Mouse (Mus musculus) telencephalon, adult 2 months (tissue): ENCODE results near the gene Endov.

ENCODE experiments used
- DNase-seq: peaks from one replicate; pipeline ENCODE4 v3.0.0-alpha.2; 2011; ENCODE audit warnings: low read depth, low spot score

Gene Endov

DNA sequence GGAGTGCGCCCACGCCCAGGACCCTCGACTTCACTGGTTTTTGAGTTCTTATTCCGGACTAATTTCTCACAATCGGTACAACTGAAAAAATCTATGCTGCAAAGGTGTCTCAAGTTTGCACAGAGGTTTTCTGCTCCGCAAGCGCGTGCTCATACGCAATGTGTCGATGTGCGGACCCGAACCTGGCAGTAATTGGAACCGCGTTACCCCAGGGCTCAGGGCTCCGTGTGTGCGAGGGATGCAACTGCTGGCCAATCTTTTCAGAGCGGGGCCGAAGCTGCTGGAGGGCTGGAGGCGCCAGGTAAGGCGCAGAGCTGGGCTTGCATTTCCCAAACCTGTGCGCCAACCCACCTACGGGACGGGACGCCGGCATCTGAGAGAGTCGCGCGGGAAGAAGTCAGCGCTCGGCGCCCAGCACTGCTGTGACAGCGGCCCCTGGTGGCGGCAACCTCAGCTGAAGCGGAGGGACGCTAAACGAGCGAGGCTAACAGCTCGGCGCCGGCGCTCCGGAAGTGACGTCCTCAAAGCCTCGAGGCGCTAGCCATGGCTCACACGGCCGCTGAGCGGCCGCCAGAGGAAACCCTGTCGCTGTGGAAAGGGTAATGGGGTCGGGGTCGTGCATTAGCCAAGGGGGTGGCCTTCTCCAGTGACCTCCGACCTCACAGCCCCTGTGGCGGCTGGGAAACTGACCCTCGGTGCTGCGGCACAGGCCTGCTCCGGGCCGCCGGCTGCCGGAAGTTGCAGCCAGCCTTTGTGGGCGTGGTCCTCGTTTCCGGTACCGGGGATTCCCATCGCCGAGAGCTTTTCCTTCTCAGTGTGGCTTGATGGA, at the start of gene Endov:
Gene Endov (plus strand): TSS at position 487 of the 829 bp plus-strand sequence.
- DNase-seq: peak; percentile 97

DNA sequence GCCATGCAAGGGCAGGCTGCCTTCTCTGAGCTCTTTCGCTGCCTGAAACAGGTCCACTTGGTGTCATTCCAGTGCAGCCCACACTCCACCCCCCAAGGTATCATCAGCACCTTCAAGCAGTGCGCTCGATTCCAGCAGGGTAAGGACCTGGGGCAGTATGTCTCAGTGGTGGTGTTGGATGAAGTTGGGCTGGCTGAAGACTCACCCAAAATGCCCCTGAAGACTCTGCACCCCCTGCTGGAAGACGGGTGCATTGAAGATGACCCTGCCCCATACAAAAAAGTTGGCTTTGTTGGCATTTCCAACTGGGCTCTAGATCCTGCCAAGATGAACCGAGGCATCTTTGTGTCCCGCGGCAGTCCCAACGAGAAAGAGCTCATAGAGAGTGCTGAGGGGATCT, 48.9 kb upstream of the Endov start:
- no peak for DNase-seq

DNA sequence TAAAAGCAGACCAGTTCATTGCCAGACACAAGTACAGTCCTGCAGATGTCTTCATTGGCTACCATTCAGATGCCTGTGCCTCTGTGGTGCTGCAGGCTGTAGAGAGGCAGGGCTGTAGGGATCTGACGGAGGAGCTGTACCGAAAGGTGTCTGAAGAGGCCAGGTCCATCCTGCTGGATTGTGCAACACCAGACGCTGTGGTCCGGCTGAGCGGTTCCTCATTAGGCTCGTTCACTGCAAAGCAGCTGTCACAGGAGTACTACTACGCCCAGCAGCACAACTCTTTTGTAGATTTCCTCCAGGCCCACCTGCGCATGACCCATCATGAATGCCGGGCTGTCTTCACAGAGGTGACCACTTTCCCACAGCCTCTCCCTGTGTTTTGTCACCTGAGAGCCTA, 47.7 kb upstream of the Endov start:
- no peak for DNase-seq

DNA sequence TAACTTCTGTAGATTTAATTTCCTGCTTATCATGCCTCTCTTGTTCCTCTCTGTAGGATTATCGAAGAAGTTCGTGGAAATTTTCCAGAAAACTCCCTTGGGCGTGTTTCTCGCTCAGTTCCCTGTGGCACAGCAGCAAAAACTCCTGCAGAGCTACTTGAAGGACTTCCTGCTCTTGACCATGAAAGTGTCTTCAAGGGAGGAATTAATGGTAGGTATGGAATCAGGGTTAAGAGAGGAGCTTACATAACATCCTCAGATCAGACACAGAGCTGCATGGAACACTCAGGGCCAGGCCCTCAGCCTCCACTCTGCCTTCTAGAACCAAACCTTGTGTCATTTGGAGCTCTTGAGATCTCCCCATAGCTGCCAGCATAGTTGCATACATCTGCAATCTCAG, 35.0 kb upstream of the Endov start:
- DNase-seq: no peak

DNA sequence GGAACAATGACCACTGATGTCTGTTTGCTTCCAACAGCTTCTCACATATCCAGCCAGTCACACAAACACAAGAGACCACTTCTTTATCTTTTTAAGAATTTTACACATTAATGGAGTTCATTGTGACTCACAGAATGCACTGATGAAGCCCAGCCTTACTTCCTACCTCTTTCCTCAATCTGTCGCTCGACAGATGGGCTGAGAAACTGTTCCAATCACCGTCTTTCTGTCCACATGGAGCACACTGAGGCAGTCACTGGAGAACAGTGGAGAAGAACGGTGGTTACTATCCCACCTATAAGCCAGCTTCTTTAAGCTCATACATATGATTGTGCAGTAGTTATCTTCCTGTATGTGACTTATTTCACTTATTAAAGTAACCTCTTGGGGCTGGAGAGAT, 13.3 kb upstream of the Endov start:
- no peak for DNase-seq

DNA sequence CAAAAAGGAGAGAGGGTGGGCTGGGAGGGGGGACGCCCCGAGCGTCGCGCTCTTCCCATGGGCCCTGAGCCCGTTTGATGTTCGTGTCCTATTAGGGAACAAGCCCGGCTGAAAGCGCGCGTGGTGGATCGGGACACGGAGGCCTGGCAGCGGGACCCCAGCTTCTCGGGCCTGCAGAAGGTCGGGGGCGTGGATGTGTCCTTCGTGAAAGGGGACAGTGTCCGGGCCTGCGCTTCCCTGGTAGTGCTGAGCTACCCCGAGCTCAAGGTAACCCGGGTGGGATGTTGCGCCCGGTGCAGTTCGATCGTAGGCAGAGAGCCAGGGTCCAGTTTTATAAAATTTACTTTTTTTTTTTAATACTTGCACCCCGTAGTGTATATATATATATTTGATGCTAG, 542 bp downstream of the Endov start:
- no peak for DNase-seq

DNA sequence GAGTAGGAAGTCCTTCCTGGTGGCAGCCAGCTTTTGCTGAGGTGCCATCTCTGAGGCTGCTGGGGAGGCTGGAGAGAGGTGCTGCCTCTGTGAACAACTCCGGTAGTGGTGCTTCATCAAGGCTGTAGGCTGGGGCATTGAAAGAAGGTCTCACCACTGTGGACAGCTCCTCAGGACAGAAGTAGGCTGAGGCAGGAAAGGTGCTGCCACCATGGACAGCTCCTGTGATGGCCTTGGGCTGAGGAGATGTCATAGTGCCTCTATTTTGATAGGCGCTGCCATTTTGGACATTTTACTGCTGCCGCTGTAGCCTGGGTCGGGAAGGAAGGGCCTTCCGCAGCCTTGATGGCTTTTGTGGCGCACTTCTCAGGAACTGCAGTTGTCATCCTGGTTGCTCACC, 1.7 kb downstream of the Endov start:
- DNase-seq: no peak

DNA sequence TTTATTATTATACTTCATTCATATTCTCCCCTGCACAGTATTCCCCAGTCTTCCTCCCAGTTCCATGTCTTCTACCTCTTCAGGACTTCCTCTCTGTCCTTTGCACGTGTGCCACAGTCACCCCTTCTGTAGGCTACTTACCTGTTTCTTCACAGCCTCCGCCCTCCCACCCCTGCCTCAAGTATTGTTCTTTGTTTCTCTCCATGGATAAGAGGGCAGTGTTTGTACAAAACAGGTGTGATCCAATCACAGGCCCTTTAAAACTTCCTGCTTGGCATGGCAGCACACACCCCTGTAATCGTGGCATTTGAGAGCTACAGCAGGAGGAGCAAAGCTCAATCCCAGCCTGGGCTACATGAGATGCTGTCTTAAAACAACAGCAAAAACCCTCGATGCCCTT, 2.4 kb downstream of the Endov start:
- DNase-seq: no peak

DNA sequence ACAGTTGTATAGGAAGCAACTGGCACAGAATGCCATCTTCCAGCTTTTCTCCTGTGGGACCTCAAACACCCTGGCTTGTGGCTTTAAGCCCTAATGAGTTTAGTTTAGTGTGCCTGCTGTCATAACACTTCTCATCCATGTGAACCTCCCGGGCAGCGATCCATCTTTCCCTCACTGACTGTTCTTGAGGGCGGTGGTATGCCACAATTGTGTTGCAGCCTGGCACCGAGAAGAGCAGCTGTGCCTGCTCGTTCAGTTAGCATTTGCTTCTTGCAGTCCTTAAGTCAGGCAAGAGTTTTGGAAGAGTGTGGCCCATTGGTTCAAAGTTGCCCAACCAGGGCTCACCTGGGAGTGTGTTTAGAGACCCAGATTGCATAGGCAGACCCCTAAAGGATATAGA, 5.0 kb downstream of the Endov start:
- no peak for DNase-seq

DNA sequence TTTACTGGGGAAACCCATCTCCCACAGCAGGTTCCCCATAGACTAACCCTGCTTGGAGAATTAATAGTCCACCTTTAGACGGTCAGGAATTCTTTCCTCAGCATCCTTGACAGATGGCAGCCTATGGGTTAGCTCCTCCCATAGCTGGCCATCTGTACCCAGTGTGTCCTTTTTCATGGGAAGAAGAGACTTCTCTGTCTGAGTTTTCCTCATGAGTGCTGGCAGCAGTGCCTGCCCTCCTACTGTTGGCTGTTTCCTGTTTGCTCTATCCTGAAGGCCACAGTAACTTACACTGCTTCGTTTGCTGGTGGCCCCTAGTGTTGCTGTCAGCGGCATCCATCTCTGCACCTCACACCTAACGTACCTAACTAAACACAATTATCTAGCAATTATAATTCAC, 6.3 kb downstream of the Endov start:
- no peak for DNase-seq

DNA sequence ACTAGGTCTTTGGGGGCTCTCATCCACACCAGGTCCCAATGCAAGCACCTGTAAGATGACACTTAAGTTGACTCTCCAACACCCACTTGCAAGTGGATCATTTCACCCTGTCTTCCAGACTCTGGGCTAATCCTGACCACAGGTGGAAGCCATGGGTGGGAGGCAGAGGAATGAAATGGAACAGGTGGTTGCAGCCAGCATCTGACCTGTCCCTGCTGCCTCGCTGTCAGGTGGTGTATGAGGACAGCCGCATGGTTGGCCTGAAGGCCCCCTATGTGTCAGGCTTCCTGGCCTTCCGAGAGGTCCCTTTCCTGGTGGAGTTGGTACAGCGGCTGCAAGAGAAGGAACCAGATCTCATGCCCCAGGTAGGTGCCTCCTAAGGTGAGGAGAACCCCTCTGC, 8.2 kb downstream of the Endov start:
- DNase-seq: no peak

DNA sequence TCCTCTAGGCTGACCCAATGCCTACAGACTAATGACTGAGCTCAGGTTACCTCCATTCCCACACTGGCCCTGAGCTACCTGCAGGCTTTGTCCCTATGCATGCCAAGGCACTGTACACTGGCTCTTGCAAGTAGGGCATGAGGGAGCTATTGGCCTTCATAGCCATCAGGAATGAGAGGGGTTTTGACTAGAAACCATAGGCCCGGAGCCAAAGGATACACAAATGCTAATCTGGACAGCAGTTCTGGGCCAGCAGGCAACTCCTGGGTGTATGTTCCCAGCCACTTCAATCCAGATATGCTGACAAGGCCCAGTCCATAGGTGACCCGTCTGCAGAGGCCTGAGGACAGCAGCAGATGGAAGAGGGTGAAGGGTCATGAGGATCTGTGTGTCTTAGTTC, 8.9 kb downstream of the Endov start:
- DNase-seq: no peak

DNA sequence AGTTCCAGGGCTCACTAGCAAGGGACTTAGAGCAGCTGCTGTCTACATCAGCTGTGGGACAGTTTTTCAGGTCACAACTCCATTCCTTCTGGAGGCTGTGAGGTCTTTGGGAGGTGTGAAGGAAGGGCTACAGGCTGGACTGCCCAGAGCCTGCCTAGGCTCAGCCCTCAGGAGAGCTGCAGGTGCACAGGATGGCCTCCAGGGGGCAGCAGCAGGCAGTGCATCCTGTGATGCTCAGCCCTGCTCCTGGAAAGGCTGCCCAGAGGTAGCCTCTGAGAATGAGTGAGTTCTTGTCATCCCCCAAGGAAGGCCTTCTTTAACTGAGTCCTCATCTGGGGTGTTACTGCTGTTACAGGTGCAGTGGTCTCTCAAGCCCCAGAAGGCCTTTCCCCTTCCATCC, 12.5 kb downstream of the Endov start:
- DNase-seq: no peak

DNA sequence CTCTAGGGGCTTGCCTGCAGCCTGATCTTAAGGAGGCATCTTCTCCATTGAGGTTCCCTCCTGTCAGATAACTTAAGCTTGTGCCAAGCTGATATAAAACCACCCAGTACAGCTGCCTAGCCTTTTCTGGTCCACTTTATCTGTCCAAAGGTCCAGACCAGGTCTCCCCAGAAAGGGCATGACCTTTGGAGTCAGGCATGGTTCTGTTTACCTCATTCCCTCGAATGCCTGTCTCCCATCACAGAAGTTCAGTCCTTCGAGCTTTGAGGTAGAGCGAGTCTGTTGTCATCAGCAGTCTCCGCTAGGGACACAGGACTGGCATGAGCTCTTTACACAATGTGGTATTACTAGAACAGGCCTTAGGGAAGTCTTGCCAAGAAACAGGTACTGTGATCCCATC, 15.2 kb downstream of the Endov start:
- no peak for DNase-seq

DNA sequence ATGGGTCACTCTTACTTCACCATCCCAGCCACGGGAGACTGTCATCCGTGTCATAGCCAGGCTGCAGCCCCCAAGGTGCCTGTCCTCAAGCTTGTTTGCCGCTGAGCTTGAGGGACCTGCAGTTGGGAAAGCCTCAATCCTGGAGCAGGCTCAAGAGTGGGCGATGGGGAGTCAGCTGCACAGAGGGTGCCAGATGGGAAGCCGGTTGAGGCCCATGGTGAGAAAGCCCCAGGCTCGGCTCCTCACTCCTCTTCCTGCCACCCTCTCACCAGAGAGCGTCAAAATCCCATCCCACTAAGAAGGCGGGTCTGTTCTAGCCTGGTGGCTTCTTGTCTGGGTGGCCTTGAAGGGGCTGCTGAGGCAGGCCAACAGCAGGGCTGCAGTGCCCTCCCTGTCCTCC, 16.6 kb downstream of the Endov start:
- peak; percentile 79 for DNase-seq

DNA sequence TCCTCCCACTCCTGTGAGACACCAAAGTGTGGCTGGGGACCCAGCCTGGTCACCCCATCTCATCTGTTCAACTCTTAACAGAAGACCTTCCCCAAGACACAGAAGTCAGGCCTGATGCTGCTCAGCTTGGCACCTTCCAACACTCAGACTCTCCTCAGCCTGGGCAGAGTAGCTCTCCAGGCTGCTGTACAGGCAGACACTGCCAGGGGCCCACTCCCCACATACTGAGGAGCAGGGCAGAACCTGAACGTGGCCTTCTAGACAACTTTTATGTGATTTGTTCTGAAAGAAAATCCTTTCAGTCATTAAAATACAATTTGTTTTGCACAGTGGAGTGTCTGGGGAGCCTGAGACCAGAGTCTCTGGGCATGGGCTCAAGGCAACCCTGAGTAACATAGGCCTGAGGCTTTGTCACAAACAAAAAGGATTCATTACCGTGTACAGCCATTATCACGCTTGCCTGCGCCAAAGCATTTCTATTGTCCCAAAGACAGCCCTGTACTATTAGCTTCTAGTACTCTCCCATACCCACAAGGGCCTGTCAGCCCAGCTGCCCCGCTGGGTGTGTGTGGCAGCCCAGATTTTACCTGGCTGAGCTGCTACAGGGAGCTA, 18.1 kb downstream of the Endov start:
- DNase-seq: no peak

DNA sequence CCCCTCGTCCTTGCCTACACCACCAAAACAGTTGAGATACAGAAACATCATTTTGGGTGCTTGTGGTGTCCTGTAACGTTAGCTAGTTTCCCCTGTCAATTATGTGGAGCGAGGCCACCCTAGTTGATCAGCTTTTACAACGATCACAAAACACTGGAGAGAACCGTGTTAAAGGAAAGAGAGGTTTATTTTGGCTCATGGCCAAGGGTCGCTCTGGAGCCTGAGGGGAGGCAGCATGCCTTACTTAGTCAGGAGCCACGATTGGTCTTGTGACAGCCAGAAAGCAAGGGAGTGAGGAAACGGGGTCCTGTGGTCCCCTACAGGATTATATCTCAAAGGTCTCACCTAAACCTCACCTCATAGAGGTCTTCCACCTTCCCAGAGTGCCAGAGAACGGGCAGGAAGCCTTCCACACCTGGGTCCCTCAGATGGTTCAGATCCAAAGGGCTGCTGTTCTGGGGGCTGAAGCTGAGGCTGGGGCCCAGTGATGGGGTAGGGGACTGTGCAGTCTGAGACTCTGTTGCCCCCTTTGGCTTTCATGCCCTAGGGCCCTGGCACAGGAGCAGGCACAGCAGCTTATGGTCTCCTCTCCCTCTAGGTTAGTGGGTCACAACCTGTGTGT, 22.0 kb downstream of the Endov start:
- DNase-seq: no peak

DNA sequence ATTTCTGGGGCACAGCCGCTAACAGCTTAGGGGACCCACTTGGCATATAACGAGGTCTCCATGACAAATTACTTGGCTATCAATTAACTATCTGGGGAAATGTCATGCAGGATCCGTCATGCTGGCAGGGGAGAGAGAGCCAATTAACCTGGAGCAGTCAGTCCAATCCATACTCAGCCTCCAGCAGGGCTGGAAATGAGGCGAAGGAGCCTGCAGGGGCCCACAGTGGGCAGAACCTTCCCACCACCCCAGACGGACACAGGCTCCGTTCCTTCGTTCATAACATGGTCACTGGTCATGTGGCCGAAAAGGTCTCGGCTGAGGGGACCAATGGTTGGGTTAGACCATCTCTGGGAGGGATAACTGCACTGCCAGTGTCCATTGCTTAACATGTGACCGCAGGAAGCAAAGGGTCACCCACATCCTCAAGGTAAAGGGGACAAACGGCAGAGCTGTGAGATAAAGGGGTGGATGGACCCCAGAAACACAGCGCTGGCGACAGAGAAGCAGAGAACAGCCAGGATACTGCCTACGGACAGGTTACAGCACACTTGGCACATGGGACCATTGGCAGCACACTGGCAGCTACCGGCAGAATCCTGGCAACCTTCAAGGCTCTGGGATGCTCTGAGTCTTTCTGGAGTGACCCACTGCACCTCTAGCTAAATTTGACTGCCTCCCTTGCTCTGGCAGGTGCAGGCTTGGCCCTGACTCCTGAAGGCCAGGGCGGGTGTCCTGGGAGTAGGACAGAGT, 23.1 kb downstream of the Endov start:
- no peak for DNase-seq

DNA sequence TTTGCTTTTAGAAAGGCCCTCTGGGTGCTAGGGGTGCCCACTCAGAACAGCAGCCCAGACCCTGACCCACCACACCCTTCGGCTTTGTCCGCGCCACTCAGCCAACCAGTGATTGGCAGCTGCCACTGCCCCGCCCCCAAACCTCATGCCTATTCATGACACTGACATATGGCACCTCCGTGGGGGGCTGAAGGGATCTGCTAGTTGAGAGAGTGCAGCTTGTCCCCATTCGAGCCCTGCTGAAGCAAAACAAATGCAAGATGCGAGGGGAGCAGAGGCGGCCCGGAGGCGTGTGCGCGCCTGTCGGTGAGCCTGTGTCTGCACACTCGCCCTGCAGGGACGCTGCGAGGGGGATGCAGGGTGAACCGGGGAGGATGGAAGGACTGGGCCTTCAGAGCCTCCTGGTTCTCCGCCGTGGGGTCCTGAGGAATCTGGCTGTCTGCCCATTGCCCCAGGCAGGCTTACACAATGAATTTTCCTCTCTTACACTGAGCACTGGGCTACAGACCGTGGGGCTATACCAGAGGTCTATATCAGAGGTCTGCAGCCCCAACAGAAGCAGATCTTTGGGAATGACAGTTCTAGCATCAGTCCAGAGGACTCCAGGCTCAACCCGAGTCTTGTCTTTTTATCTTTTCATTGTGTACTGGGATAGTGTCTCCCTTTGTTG, 24.0 kb downstream of the Endov start:
- peak; percentile 73 for DNase-seq

DNA sequence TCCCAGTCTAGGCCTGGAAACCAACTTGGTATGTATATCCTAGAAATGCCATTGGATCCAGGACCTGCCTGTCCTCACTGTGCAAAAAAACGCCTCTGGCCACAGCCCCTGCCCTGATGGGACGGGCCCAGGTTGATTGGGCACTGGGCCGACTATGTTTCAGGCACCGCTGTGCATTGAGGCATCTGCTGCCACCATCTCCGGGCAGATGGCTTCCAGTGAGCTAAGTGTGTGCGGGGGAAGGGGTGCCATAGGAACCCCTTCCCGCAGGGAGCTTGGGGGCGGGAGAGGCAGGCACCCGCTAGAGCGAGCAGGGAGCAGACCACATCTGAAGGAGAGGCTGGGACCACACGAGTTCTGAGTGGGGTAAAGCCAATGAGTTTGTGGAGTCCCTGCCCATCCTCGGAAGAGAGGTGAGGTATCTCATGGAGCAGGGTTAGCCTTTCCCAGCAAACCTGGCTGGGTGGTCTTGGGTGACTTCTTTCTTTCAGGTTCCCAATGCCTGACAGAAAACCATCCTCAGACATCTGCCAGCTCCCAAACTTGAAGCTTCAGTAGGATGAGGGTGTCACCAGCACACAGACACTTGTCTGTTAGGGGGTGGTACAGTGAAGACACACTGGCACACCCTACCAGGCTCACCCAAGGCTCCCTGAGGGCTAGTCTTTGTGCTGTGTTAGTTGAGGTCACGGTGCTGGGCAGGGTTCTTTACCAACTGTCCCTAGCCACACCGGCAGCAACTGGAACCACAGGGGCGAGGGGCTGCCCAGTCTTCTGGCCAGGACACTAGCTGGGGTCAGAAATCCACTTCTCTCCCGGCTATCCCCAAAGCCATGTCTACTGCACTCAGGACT, 24.9 kb downstream of the Endov start:
- peak; percentile 75 for DNase-seq
